Mouse (Mus musculus): ENCODE measurements at regions not wholly inside any gene's neighbourhood (a gene's known extent, or its start where the extent isn't known, plus 50 kb on each side); places are given as distances from the start of the nearest gene placed in this dataset.

DNA sequence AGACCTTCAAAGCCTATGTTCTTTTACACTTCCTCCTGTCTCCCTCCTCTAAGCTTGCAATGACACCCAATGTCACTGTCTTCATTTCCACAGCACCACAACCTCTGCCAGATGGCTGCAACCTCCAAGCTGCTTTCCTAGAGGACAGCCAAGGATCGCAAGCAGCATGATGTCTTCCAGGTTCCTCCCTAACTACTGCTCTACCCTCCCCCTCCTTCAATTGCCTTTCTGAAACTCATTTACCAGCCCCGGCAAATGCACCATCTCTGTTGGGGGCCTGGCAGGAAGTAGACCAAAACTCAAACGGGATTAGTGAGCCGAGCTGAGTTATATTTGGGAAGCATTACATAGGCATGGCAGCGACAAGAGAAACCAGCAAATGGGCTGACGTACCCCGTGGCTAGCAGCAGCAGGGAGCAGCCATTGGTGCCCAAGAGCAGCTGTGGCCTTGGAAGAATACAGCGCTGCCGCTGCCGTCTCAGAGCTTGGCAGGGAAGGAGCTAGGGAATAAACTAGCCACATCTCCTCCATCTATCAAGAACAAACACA, 185.6 kb upstream of the Suclg2 start:
- TF ChIP-seq POLR2A (IDR thresholded peaks at IDR 0.05; ENCODE audit: extremely low read depth, insufficient read depth, low read length), result no peak
- no peak for TF ChIP-seq CTCF (IDR thresholded peaks at IDR 0.05; ENCODE audit: extremely low read depth, insufficient read depth, low read length)
